Mouse (Mus musculus) adrenal gland, postnatal 4 days (tissue): Measurements from ENCODE around the gene Lhfp. TPM values are rescaled to one million over a fixed set of nuclear protein-coding genes. Genes with fewer than 3 reads are reported as not detected.

Source experiments
- DNase-seq, 2 experiments: peaks; one replicate each; pipeline ENCODE4 v3.0.0; 2021 to 2022; ENCODE audit warnings: low spot score in 2 of 2, mixed read lengths in 2 of 2
- total RNA-seq, 2 experiments: library from RNA; stranded (reverse); gene quantifications; 2 replicates each; pipeline ENCODE4 v1.2.3; 2021

Lhfp gene
- total RNA-seq, 2 experiments from 2014 or later, result 38.3 to 40.6 TPM

DNA sequence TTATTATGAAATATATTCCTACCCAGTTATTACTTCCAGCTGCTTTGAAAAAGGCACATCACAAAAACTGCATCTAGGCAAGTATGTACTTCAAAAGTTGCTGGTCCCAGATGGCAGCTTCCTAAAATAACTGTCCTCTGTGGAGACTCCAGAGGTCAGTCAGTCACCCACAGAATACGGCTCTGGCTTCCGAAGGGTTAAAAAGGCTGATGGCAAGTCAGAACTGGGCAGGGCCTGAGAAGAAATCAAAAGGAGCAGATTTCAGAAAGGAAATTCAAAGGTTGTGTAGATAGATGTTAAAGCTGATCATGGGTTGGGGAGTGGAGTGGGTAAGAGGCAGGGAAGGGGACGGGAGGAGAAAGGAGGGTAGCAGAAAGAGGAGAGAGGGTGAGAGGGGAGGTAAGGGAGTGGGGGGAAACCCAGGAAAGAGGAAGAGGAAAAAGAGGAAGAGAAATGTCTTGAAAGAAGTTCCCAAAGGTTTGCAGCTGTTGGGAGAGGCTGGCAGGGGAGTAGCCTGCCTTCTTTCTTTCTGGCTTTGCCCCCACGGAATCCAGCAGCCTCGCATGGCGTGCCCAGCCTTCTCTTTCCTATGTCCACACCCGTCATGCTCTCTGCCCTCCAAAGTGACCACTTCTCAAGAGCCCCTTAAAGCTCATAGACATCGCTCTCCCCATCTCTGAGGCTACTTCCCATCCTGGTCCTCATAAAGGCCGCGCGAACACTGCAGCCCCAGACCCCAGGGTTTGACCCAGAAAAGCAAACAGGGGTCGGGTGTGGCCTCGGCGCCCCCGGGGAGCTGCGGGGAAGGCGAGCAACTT is 526 bp upstream of the Lhfp start:
- DNase-seq, result no peak

DNA sequence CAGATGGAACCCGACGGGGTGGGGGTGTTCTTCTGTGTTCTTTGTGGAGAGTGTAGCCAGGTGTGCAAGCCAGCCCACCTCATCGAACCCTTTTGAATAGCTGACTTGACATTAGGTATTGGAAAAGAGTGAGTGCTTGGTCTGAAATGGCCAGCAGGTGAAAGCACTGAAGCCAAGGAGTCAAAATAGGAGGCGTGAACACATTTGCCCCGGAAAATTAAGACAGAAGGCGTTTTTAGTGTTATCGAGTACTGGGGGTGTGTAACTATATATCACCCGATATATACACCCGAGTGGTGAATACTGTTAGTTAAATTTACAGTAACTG is 876 bp downstream of the Lhfp start:
- no peak for DNase-seq

DNA sequence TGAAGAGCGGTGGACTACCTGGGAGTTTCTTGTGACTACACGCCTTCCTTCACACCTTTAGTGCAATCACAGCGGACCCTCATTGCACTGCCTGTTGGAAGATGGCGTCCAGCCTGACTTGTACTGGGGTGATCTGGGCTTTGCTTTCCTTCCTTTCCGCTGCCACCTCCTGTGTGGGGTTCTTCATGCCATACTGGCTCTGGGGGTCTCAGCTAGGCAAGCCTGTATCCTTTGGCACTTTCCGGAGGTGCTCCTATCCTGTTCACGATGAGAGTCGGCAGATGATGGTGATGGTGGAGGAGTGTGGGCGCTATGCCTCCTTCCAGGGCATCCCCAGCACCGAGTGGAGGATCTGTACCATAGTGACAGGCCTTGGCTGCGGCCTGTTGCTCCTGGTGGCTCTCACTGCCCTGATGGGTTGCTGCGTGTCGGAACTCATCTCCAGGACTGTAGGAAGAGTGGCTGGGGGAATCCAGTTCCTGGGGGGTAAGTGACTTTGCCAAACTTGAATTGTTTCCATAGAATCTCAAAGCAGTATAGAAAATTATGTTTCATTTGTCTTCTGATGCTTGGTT is 2.0 kb downstream of the Lhfp start:
- no peak for DNase-seq

DNA sequence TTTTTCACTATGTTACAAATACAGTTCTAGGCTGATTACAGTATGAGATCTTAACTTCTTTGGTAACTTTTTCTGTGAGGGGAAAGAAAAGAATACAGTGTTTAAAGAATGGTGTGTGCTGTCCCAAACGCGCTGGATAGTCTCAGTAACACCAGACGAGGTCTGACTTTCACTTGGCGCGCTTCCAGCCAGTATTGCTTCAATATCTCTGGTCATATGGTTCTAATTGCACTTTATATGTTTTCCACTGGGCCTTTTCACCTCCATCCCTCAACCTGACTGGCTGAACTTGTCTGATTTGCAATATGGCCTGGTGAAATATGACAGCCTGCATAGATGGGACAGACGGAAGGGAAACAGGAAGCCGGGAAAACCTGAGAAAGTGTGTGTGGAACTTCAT is 2.9 kb downstream of the Lhfp start:
- no peak for DNase-seq

DNA sequence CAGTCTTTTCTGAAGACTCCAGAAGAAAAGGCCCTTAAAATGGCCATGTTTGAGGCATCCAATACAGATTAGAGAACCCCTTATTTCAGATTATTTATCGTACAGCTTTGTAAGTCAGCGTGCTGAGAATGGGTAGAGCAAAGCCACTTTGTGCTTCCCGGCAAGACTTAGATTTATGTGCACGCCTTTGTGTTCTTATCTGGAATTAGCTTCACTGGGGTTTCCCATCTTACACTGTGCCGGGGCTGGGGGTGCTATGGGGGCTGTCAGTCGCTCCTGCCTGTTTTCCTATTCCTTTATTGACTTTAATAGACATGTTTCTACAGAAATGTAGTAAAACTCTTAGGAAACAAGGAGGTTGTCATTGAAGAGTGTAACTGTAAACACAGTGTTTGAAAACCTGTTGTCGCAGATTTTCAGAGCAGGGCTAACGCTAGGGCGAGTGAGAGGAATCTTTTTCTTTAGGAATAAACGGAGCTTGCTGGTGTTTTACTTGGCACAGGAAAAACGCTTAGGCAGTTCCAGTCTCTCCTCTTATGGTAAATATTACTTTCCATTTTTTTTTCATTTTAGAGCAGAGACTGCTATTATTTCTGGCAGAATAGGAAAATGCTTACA is 3.5 kb downstream of the Lhfp start:
- no peak for DNase-seq

DNA sequence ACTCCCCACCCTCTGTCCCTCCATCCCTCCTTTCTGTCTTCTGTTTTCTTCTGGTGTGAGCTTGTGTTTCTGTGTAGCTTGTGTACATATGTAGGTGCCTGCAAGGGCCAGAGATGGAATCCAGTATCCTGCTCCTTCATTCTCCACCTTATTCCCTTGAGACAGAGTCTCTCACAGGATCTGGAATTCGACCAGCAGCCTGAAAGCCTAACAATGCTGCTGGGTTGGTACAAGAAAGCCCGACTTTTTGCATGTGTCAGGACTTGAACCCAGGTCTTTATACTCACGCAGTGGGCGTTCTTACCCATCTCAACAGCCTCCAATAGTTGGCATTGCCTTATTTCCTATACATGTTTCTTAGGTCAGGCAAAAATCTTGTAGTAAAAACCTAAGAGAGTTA is 4.4 kb downstream of the Lhfp start:
- DNase-seq, result no peak

DNA sequence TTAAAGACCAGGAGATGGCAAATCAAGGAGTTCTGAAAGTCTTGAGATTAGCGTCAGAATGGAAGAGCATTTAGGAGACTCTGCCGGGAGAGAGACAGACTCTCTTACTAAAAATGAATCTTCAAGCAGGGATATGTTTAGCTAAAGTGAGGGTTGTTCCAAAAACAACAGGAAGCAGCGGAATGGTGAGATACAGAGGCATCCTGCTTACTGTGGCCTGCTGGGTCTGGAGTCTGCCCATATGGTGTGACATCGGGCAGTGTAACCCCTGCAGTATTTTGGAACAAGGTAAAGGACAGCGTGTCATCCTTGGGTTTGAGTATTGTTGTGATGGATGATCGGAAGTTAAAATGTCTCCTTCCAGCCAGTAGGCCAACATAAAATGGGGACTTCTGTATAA is 5.0 kb downstream of the Lhfp start:
- DNase-seq, result no peak

DNA sequence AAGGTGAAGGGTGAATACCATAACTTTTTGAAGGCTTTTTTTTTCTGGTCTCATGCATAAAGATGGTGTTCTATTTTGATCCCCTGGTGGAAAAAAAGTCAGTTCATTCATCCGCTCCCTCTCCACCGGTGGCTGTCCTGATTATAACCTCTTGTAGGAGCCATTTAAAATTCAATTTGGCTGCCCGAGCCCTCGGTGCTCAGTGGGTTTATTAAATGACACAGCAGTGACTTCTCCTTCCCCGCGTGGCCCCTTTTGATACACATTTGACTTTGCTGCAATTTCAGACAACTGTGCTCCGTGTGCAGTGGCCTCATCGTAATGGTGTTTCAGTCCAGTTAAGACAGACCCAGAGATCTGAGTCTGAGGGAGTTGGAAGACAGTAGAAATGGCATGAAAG is 11.1 kb downstream of the Lhfp start:
- DNase-seq, result no peak

DNA sequence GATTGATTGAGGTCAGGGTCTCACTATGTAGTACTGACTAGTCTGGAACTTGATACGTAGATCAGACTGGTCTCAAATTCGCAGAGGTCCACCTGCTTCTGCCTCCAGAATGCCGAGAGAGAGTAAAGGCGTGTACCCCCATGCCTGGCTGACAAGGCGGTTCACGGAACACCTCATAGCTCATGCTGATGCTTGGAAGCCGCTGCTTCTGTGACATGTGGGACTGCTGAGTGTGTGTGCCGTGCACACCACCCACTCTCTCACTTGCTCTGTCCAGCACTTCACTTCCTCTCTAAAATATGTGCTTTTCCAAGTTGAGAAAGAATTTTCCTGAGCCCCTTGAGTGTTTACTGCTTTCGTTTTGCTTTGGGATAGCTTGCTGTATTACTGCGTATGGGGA is 15.1 kb downstream of the Lhfp start:
- DNase-seq, result no peak

DNA sequence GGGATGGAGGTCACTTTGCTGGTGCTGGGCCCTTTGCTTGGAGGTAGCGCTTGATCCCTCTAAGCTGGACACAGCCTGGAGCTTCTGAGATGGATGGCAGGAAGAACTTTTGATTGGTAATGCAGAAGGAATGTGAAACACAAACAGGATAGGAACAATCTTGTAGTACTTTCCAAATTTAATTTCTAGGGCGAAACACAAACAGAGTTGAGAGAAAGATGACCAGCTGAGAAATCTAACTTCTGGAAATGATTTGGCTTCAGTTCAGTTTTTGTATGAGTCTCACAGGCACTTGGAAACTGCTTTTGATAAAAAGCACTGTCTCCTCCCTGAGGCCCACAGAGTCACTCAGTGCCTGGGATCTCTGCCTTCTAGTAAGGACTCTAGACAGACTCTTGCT is 18.6 kb downstream of the Lhfp start:
- no peak for DNase-seq

DNA sequence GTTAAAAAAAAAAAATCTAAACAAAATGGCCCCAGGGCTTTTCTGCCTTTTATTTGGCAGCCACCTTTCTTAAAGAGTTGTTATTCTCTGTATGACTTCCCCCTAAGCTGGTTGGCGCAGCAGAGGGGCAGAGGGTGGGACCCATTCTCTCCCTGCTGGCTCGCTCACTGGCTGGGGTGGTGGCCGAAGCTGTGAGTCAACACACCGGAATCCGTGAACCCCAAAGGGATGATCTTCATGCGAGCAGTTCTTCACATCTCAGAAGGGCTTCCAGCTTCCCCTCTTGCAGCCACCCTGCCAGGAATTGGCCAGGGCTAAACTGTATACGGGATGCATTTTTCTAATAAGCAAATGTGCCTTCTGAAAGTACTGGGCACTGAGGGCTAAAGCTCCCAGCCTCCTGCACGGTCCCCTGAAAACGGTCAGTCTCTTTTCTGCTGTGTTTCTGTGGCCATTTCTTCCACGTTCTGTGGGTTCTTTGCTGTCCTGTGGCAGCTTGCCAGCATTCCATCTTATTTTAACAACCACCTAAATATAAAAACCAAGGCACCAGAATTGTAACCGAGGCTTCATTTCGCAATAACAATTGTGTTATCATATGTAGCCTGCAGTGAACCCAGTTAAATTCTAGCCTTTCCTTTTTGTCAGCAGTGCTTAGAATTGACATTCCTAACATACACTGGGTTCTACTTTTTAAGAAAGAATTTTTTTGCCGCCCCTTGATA is 22.3 kb downstream of the Lhfp start:
- no peak for DNase-seq

DNA sequence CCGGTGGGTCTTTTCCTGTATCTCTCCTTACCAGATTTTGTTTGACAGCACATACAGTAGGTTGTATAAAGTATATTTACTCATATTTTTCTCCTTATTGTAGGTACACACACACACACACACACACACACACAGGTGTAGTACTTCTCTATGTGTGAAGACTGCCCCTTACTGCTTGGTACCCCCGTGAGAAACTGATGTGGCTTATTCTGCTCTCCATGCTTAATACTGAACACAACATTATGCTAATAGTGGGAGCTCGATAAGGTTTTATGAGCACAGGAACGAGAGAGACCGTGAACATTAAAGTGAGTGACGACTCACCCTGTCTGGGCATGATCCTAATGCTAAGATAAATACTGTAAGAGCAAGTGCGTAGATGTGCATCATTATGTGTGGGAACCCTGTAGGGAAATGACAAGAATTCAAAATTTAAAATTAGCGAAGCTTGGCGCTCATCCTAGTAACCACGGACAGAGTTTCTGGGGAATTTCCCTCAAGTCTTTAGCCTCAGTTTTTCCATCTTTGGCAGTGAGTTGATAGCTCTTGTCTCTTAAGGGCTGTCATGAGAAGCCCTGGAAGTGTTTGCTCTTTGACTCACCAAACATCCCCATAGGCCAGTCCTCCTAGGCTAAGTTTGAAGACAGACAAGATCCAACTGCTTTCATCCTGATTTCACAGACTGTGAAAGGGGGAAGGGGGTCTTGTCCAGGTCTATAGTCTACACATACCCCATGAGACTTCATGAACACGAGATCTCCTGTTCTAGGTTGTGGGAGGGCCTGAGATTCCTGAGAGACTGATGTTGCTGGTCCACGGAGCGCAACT is 24.2 kb downstream of the Lhfp start:
- no peak for DNase-seq

DNA sequence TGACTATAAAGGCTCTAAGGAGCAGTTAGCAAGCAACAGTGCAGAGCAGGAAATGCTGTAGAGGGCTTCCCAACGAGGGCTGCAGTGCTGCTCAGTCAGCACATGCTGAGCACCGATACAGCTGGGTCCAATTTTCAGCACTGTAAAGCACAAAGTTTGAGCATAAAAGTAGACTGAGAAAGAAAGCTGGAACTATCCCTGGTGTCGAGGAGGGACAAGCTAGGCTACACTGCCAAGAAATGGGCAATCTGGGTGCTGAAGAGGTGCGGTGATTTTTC is 24.7 kb downstream of the Lhfp start:
- DNase-seq, result no peak

DNA sequence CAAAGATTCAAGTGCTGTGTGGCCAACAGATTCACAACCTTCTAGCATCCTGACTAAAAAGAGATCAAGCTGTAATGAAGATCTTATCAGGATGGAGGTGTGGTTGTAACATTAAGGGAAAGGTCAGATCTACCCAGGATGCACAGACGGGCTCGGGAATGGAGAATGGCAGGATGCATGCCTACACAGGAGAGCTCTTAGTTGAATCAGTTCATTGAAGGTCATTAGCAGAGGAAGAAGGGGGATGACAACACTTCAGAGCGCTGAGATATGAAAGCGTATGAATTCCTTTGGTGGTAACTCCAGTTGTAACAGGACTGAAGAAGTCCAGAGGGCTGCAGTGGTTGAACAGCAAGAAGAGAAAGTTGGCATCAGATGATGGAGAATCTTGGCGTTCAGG is 27.1 kb downstream of the Lhfp start:
- no peak for DNase-seq

DNA sequence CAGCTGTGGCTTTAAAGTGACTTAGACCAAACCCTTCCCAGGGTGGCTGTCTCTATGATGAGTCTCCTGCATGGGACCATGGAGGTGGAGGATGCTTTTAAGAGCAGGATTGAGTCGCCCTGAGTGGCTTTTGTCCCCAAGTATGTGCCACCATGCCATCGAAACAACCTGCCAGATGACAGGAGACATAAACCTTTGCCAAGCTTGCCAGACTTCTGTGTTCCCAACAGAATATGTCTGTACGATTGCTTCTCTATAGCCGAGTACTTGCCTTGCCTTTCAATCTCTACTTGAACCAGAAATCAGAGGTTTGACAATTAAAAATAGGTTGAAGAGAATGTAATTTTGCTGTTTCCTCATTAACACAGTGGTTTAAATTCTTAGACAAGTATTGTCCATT is 32.9 kb downstream of the Lhfp start:
- DNase-seq, result no peak

DNA sequence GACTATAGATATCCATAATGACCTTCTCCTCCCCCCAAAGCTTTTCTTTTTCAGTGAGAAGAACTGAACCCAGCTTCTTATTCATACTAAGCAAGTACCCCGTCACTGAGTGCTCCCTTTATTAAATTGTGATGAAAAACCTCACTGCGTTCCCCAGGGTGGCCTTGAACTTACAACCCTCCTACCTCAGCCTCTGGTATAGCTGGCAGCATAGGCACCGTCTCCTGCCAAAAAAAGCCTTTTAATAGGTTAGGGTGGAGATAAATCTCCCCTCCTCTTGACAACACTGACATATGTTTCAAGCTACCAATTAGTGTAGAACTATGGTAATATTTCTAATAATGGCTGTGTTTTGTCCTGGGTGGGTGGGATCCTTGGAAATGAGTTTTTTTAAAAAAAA is 33.4 kb downstream of the Lhfp start:
- DNase-seq, result no peak

DNA sequence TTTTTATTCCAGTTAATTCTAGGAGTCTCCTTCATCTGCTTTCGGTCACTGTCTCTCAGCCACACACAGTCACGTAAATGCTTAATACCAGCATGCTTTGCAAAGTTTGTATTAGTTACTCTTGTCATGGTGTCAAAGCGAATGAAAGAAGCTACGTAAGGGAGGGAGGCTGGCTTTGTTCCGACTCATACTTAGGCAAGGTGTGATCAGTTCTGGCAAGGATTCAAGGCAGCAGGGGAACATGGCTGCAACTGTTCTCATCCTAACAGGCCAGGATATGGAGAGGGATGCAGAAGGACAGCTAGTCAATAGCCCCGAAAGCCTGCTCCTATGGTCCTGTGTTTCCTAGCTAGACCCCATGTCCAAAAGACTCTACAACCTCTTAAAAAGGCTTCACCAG is 39.0 kb downstream of the Lhfp start:
- DNase-seq, result no peak

DNA sequence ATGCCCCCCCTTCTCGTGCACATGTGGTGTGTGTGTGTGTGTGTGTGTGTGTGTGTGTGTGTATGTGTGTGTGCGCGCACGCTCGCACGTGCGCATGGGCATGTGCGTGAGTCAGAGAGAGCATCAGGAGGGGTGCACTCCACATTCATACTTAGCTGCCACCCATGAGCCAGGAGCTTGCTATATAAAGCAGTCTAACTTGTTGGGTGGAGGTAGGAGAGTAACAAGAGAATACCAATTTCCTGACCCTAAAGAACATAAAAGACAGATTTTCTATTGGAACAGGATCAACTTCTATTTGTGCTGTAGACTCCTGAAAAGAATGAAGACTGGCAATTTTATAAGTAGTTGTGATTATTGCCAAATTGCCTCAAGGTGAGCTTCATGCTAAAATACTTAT is 39.4 kb downstream of the Lhfp start:
- no peak for DNase-seq

DNA sequence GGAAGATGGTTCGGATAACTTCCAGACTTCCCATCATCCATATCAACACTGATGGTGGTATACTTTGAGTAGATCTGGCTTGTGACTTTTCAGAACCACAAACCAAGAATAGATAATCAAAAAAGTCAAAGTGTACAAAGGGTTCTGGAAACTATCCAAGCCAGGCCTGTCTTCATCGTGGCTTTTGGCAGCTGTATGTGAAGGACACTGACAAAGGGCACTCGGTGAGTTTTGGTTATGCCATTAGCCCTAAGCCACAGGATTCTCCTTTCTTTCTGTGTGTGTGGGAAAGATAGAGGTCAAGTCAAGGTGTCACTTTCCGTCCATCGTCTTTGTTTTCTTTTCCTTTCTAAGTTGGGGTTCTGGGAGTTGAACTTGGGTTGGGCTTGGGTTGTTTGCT is 42.4 kb downstream of the Lhfp start:
- DNase-seq, result no peak

DNA sequence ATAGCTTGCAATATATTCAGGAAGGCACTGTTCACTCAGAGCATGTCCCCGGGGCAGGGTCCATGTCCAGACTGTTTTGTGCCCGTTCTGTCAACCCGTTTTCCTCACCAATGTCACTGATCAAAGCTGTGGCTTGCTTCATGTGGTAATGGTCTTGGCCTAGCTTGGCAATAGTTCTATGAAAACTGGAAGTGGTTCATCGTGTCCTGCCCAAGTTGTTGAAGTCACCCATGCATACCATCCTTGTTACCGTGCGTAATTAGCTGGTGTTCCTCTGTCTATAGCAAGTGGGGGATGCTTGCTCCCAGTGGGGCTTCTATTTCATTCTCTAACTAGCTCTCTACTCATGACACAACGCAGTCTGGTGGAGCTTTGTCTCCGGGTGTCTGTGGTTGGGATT is 43.5 kb downstream of the Lhfp start:
- no peak for DNase-seq

DNA sequence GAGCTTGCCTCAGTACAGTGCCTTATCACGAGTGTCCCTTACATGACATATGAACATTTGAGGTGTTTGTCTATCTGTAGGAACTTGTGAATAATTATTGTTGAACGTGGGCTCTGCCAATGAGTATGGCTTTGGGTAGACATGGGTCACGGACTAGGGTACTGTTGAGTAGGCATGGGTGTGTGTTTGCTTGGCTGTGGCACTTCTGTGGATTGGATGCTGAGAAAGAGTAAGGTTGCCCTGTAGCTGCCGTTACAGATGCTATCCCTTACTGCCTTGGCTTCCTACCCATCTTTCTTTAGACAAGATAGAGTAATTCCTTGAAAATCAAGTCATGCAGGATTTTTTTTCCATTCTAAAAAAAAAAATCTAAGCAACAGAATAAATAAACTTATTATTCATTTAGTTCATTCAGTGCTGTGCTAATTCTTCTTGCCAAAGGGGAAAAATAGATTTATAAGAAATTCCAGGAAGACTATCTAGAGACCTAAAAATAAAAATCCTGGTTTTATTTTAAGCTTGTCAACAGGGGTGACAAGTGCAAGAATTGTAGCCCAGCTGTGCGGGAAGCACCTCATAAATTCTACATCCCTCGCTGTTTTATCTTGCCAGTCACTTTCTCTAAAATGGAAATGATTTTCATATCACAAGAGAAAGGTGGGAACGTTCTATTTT is 45.3 kb downstream of the Lhfp start:
- no peak for DNase-seq
